Mouse (Mus musculus) myocyte (in vitro differentiated cells): ENCODE results near the gene Capn3.

Experiments
- MAX ChIP-seq: IDR thresholded peaks from one replicate; pipeline ENCODE4 v1.6.1; 2011; ENCODE audit warnings: low read depth, mild to moderate bottlenecking, control low read depth
- MYOD1 ChIP-seq, 3 experiments: IDR thresholded peaks; one replicate each; pipeline ENCODE4 v1.6.1; 2011; ENCODE audit warnings: control low read depth in 2 of 3, low read depth in 2 of 3, mild to moderate bottlenecking in 2 of 3, moderate library complexity in 1 of 3; ENCODE audit not compliant: insufficient read length in 2 of 3, control insufficient read depth in 1 of 3
- POLR2A ChIP-seq: IDR thresholded peaks from one replicate; pipeline ENCODE4 v1.6.1; 2011; ENCODE audit warnings: low read depth, mild to moderate bottlenecking, control low read depth, moderate library complexity; ENCODE audit not compliant: insufficient read length
- POLR2AphosphoS2 ChIP-seq: IDR thresholded peaks from one replicate; pipeline ENCODE4 v1.6.1; 2011; ENCODE audit warnings: low read depth, control low read depth; ENCODE audit not compliant: insufficient read length
- TCF12 ChIP-seq: IDR thresholded peaks from one replicate; pipeline ENCODE4 v1.6.1; 2011; ENCODE audit warnings: mild to moderate bottlenecking, control low read depth; ENCODE audit not compliant: poor library complexity, insufficient read depth, severe bottlenecking
- USF1 ChIP-seq: IDR thresholded peaks from one replicate; pipeline ENCODE4 v1.6.1; 2011; ENCODE audit warnings: low read depth, mild to moderate bottlenecking, control low read depth, moderate library complexity

- TF ChIP-seq TCF12: no peak
- TF ChIP-seq POLR2AphosphoS2: no peak
- no peak for TF ChIP-seq USF1
- TF ChIP-seq POLR2A: no peak
- TF ChIP-seq MYOD1 (IDR thresholded peaks at IDR 0.05; ENCODE audit: control insufficient read depth in 1 of 3, insufficient read length in 2 of 3, low read depth in 2 of 3): peak in 1 of 3 experiments; percentile 24
- no peak for TF ChIP-seq MAX
These were observed 832 bp upstream of the Capn3 start for GRCm38 (mm10) chr2:120454987-120455386.
